Mouse (Mus musculus) pancreas, adult 10 weeks (tissue): Measurements from ENCODE around the gene Nup153. TPM values are rescaled to one million over a fixed set of nuclear protein-coding genes. Genes with fewer than 3 reads are reported as not detected.

Experiments
- polyA plus RNA-seq: library from polyadenylated mRNA; stranded (reverse); fragments of 350-450 nt; fragmentation: Illumina TruSeq; extraction: RNeasy Lipid Tissue Mini Kit (QIAGEN cat#74804); gene quantifications from one replicate; pipeline ENCODE4 v1.2.3, GENCODE M21; 2015; ENCODE audit warnings: low read depth, low replicate concordance; ENCODE audit not compliant: insufficient read depth

The Nup153 gene
- 9.3 TPM for polyA plus RNA-seq

GRCm38 (mm10) chr13:46727837-46728268 lies at the start of gene Nup153:
Gene Nup153 (minus strand): TSS chr13:46727940.

GRCm38 (mm10) chr13:46669048-46669619 lies 58.6 kb downstream of the Nup153 start, which contains the start of gene Fam8a1:
Gene Fam8a1 (plus strand): TSS chr13:46669522.

Other genes starting within 250 kb of the Nup153 start
- gene Cap2, start 226.1 kb downstream of the Nup153 start, polyA plus RNA-seq = 0.55 TPM
- gene Fam8a1, start 58.4 kb downstream of the Nup153 start, polyA plus RNA-seq = 11.4 TPM
- 8.7 TPM for gene Kif13a, start 201.9 kb upstream of the Nup153 start, polyA plus RNA-seq